Mouse (Mus musculus): ENCODE measurements at regions not wholly inside any gene's neighbourhood (a gene's known extent, or its start where the extent isn't known, plus 50 kb on each side); places are given as distances from the start of the nearest gene placed in this dataset.

- TF ChIP-seq CTCF (IDR thresholded peaks at IDR 0.05; ENCODE audit: low read depth, low read length) (no peak), POLR2A (IDR thresholded peaks at IDR 0.05; ENCODE audit: insufficient read depth, low read length) (no peak), EP300 (IDR thresholded peaks at IDR 0.05; ENCODE audit: insufficient read depth, low read depth, low read length) (no peak)
Measured at GRCm38 (mm10) chr11:20485371-20485770, 57.7 kb upstream of the Sertad2 start.
